ENCODE assay signal across 9 mouse cellular contexts in genomic region chr2:165275824-165276223, GRCm38 (mm10). TPM values are rescaled to one million over a fixed set of nuclear protein-coding genes. Genes with fewer than 3 reads are reported as not detected.
DNase-seq lines count a peak whose midpoint lies in the region; ATAC-seq and TF ChIP-seq lines count a peak whose summit lies in the region.
"Had no signal": no experiment of that assay in that cellular context is flagged by ENCODE, and none has a peak within 500 bp of the region (broad histone marks: within the 10 kb centered on the region; RNA-seq: fewer than 3 reads in every experiment).

No protein-coding gene starts in this region.

- no peak overlapping the region for H3ac ChIP-seq in C2C12 (ENCODE audit: control insufficient read depth, insufficient read length, low read depth)

- DNase-seq in adrenal gland, postnatal 25 days, result peak; percentile 78
- peak; percentile 71 to 78 for DNase-seq in heart, postnatal 14 days
- peak; percentile 74 to 88 for DNase-seq in layer of hippocampus, adult 18-20 months (ENCODE audit: low spot score in 2 of 2)
- peak; percentile 63 for DNase-seq in thymus, postnatal 25 days

- no peaks in the 10 kb centered on the region for H3K9me3 ChIP-seq in embryonic facial prominence, embryonic 13.5 days
- H3K9me3 ChIP-seq in lung, embryonic 15.5 days, result no peaks in the 10 kb centered on the region

- peak overlapping the region; percentile 33; the same call in 1 of the 2 replicates for H3K27ac ChIP-seq in embryonic facial prominence, embryonic 13.5 days
- H3K27ac ChIP-seq in lung, embryonic 15.5 days, result no peak overlapping the region
- no peak overlapping the region for H3K27ac ChIP-seq in olfactory bulb, adult 2 months (ENCODE audit: insufficient read depth, low read depth, low read length)

- intact Hi-C loops in heart, postnatal 14 days (cut with DNase I), result loop anchor here (2.0 to 5.0 kb wide), 3 partner anchors 39 to 314 kb away; partner anchors contain the start of gene Slc12a5

- ATAC-seq in embryonic facial prominence, embryonic 13.5 days (ENCODE audit: insufficient number of reproducible peaks, insufficient read depth, low FRiP score, low TSS enrichment, low read depth), result 0 out of 2 replicates have a peak, but pooled peaks have one; percentile 32
- ATAC-seq in lung, embryonic 15.5 days (ENCODE audit: borderline replicate concordance, extremely low read depth, low FRiP score, low TSS enrichment), result peak; percentile 34

- no peak overlapping the region for H3K9ac ChIP-seq in embryonic facial prominence, embryonic 13.5 days
- no peak overlapping the region for H3K9ac ChIP-seq in lung, embryonic 15.5 days

- no peaks in the 10 kb centered on the region for H3K79me3 ChIP-seq in C2C12 (ENCODE audit: low read depth)

- WGBS in embryonic facial prominence, embryonic 13.5 days, result 24% methylated on average over 8 of the region's 8 CpGs
- 24% methylated on average over 8 of the region's 8 CpGs for WGBS in lung, embryonic 15.5 days
- WGBS in olfactory bulb, adult 2 months, result 9% methylated on average over 8 of the region's 8 CpGs

- peaks cover 14% of the 10 kb centered on the region for H3K4me1 ChIP-seq in embryonic facial prominence, embryonic 13.5 days
- no peaks in the 10 kb centered on the region for H3K4me1 ChIP-seq in lung, embryonic 15.5 days
- H3K4me1 ChIP-seq in olfactory bulb, adult 2 months (ENCODE audit: control insufficient read depth, insufficient read depth, low read length), result peaks cover 27% of the 10 kb centered on the region

- no peaks in the 10 kb centered on the region for H3K36me3 ChIP-seq in C2C12 (ENCODE audit: control insufficient read depth, insufficient read depth)
- H3K36me3 ChIP-seq in embryonic facial prominence, embryonic 13.5 days, result peaks cover 27% of the 10 kb centered on the region
- peaks cover 14% of the 10 kb centered on the region; the same call in 1 of the 2 replicates for H3K36me3 ChIP-seq in lung, embryonic 15.5 days

- no peak overlapping the region for H3K4me3 ChIP-seq in C2C12 (ENCODE audit: insufficient read depth, poor library complexity, severe bottlenecking)
- no peak overlapping the region for H3K4me3 ChIP-seq in embryonic facial prominence, embryonic 13.5 days
- no peak overlapping the region for H3K4me3 ChIP-seq in lung, embryonic 15.5 days
- H3K4me3 ChIP-seq in olfactory bulb, adult 2 months (ENCODE audit: insufficient read depth, low read depth, low read length), result no peak overlapping the region
- H3K4me3 ChIP-seq: erythroblast, embryonic 14.5 days had no signal

- H3K4me2 ChIP-seq in embryonic facial prominence, embryonic 13.5 days, result no peak overlapping the region
- H3K4me2 ChIP-seq in lung, embryonic 15.5 days, result no peak overlapping the region

- H3K79me2 ChIP-seq in C2C12 (ENCODE audit: control insufficient read depth, insufficient read depth), result no peaks in the 10 kb centered on the region

- TF ChIP-seq POLR2A in olfactory bulb, adult 2 months (IDR thresholded peaks at IDR 0.05; ENCODE audit: insufficient read depth, low read depth, low read length), result no peak

- TF ChIP-seq CTCF in C2C12 (IDR thresholded peaks at IDR 0.05; ENCODE audit: control insufficient read depth, insufficient read depth, insufficient read length), result peak; percentile 98
- TF ChIP-seq CTCF in olfactory bulb, adult 2 months (IDR thresholded peaks at IDR 0.05; ENCODE audit: insufficient read depth, low read depth, low read length), result peak; percentile 83

- H3K27me3 ChIP-seq in C2C12 (ENCODE audit: control insufficient read depth, insufficient read depth, insufficient read length), result peaks cover 8% of the 10 kb centered on the region
- no peaks in the 10 kb centered on the region for H3K27me3 ChIP-seq in embryonic facial prominence, embryonic 13.5 days
- H3K27me3 ChIP-seq in lung, embryonic 15.5 days, result no peaks in the 10 kb centered on the region

TF ChIP-seq in C2C12, 6 proteins besides CTCF, POLR2A, EP300 and RAD21:
- TF ChIP-seq CEBPB (IDR thresholded peaks at IDR 0.05; ENCODE audit: low read depth) (no peak), MYOG (IDR thresholded peaks at IDR 0.05; ENCODE audit: control insufficient read depth, extremely low read depth, insufficient read length) (no peak), MYOD1 (IDR thresholded peaks at IDR 0.05; ENCODE audit: control insufficient read depth, insufficient read length, low read depth) (no peak), MAX (IDR thresholded peaks at IDR 0.05) (no peak), FOSL1 (IDR thresholded peaks at IDR 0.05; ENCODE audit: insufficient read depth, low read length, poor library complexity, severe bottlenecking) (no peak), USF1 (IDR thresholded peaks at IDR 0.05; ENCODE audit: low read depth) (no peak)

RNA-seq across cellular contexts. Expression of gene Slc35c2, which starts 11.8 kb away (rescaled TPM):
- 46.5 TPM for polyA plus RNA-seq in C2C12 (2012; fragmentation: generic; extraction: Trizol)
- 53.0 and 62.2 TPM in 2 replicates for total RNA-seq in adrenal gland, postnatal 25 days (2021)
- 49.0 and 50.2 TPM in 2 replicates for polyA plus RNA-seq in embryonic facial prominence, embryonic 13.5 days (2015; fragmentation: Nextera tagmentation; extraction: Ambion mirVana)
- total RNA-seq in heart, postnatal 14 days (2021), result 10 to 100 TPM; 16.9 to 17.4 TPM
- total RNA-seq in layer of hippocampus, adult 18-20 months (2021), result 100 to 1,000 TPM in 1 of 2 experiments, 10 to 100 TPM in 1; 96.3 to 101 TPM
- 48.0 and 48.7 TPM in 2 replicates for polyA plus RNA-seq in lung, embryonic 15.5 days (2015; fragmentation: Nextera tagmentation; extraction: Ambion mirVana)
- not detected in 2 replicates for polyA plus RNA-seq in olfactory bulb, adult 2 months (2012; ENCODE audit: insufficient read depth, insufficient read length, low replicate concordance, missing spikeins)

RNA-seq across cellular contexts. Expression of gene Cdh22, which starts 41.2 kb away (rescaled TPM):
- polyA plus RNA-seq in C2C12 (2012; fragmentation: generic; extraction: Trizol), result 0.02 TPM
- 0.57 and 1.2 TPM in 2 replicates for total RNA-seq in adrenal gland, postnatal 25 days (2021)
- 1.0 and 1.1 TPM in 2 replicates for polyA plus RNA-seq in embryonic facial prominence, embryonic 13.5 days (2015; fragmentation: Nextera tagmentation; extraction: Ambion mirVana)
- under 1 TPM; 0.17 to 0.22 TPM for total RNA-seq in heart, postnatal 14 days (2021)
- total RNA-seq in layer of hippocampus, adult 18-20 months (2021), result 10 to 100 TPM; 14.3 to 23.1 TPM
- polyA plus RNA-seq in lung, embryonic 15.5 days (2015; fragmentation: Nextera tagmentation; extraction: Ambion mirVana), result 1.0 and 1.1 TPM in 2 replicates
- not detected in 2 replicates for polyA plus RNA-seq in olfactory bulb, adult 2 months (2012; ENCODE audit: insufficient read depth, insufficient read length, low replicate concordance, missing spikeins)
- polyA plus RNA-seq: erythroblast, embryonic 14.5 days had no signal

RNA-seq across cellular contexts. Expression of gene Elmo2, which starts 50.5 kb away (rescaled TPM):
- 26.4 TPM for polyA plus RNA-seq in C2C12 (2012; fragmentation: generic; extraction: Trizol)
- 27.7 and 27.9 TPM in 2 replicates for total RNA-seq in adrenal gland, postnatal 25 days (2021)
- polyA plus RNA-seq in embryonic facial prominence, embryonic 13.5 days (2015; fragmentation: Nextera tagmentation; extraction: Ambion mirVana), result 90.2 and 98.6 TPM in 2 replicates
- 10 to 100 TPM; 22.2 to 25.1 TPM for total RNA-seq in heart, postnatal 14 days (2021)
- total RNA-seq in layer of hippocampus, adult 18-20 months (2021), result 100 to 1,000 TPM; 174 to 179 TPM
- 75.7 and 77.3 TPM in 2 replicates for polyA plus RNA-seq in lung, embryonic 15.5 days (2015; fragmentation: Nextera tagmentation; extraction: Ambion mirVana)
- 231 TPM in 1 of 2 replicates, not detected in the other for polyA plus RNA-seq in olfactory bulb, adult 2 months (2012; ENCODE audit: insufficient read depth, insufficient read length, low replicate concordance, missing spikeins)

Comparison
In these comparisons a context has a peak if more than half of its experiments do, and no peak if none do; other contexts are left out.
1. RNA of gene Slc35c2, which starts 11.8 kb away (polyA plus RNA-seq): 49.0 to 50.2 TPM in embryonic facial prominence, embryonic 13.5 days, 48.0 to 48.7 TPM in lung, embryonic 15.5 days and 46.5 TPM in C2C12 (single experiment); not detected in olfactory bulb, adult 2 months; every median in the first group is over 10 times any median in the second.
2. RNA of gene Cdh22, which starts 41.2 kb away (polyA plus RNA-seq): not detected in olfactory bulb, adult 2 months; 1.0 to 1.1 TPM in lung, embryonic 15.5 days, 1.0 to 1.1 TPM in embryonic facial prominence, embryonic 13.5 days and 0.02 TPM in C2C12 (single experiment); every median in the first group is over 10 times any median in the second.
3. Peak in every context shown above with its lines, with median percentiles within 50 percentile points of each other: DNase-seq.